In genomic region chr2:14831308-14831707, GRCm38 (mm10) we compare ENCODE assay signal across 31 mouse cellular contexts.
DNase-seq lines count a peak whose midpoint lies in the region; ATAC-seq and TF ChIP-seq lines count a peak whose summit lies in the region.
"Had no signal": no experiment of that assay in that cellular context is flagged by ENCODE, and none has a peak within 500 bp of the region (broad histone marks: within the 10 kb centered on the region; RNA-seq: fewer than 3 reads in every experiment).

No protein-coding gene starts in this region.

- H3K27ac ChIP-seq in forebrain, embryonic 16.5 days (ENCODE audit: low read length) = no peak overlapping the region
- H3K27ac ChIP-seq in forebrain, embryonic 11.5 days (ENCODE audit: low read depth, low read length) = no peak overlapping the region
- H3K27ac ChIP-seq in heart, embryonic 15.5 days = peak overlapping the region; percentile 28; the same call in 1 of the 2 replicates
- peak overlapping the region; percentile 46; the same call in 1 of the 2 replicates for H3K27ac ChIP-seq in layer of hippocampus, adult 2 months
- H3K27ac ChIP-seq: embryonic facial prominence, embryonic 13.5 days; forebrain, embryonic 10.5 days; gastrocnemius, adult 2 months; hindbrain, embryonic 14.5 days; limb, embryonic 13.5 days; lung, embryonic 15.5 days; midbrain, embryonic 10.5 days; midbrain, embryonic 15.5 days; neural tube, embryonic 15.5 days had no signal

- no peak for TF ChIP-seq CTCF in layer of hippocampus, adult 2 months (conservative IDR thresholded peaks at IDR 0.05)

- 72% methylated on average over 2 of the region's 2 CpGs for WGBS in forebrain, embryonic 16.5 days
- WGBS in forebrain, embryonic 11.5 days = 79% methylated on average over 2 of the region's 2 CpGs
- 53% methylated on average over 2 of the region's 2 CpGs for WGBS in heart, embryonic 15.5 days

- no peak for DNase-seq in forebrain, embryonic 11.5 days (ENCODE audit: low spot score)
- DNase-seq in heart, adult 11 months = no peak
- DNase-seq in layer of hippocampus, adult 2 months (ENCODE audit: low spot score in 2 of 2) = no peak
- DNase-seq in layer of hippocampus, postnatal 10 days (ENCODE audit: low spot score in 2 of 2) = no peak
- DNase-seq in right cerebral cortex, postnatal 4 days = no peak
- DNase-seq: adrenal gland, adult 8-10 months; cerebellum, adult 11 months; cerebellum, adult 9-10 months; gastrocnemius, adult 2 months; gastrocnemius, postnatal 36 days; kidney, adult 9 months; kidney, postnatal 10 days; retina, postnatal 1 day; right cerebral cortex, postnatal 25 days; spleen, adult 18-20 months; thymus, adult 18-20 months; thymus, postnatal 25 days had no signal

- no peaks in the 10 kb centered on the region for H3K36me3 ChIP-seq in forebrain, embryonic 16.5 days (ENCODE audit: control insufficient read depth, insufficient read depth)
- H3K36me3 ChIP-seq in forebrain, embryonic 11.5 days (ENCODE audit: control insufficient read depth, insufficient read depth, low read length) = no peaks in the 10 kb centered on the region
- H3K36me3 ChIP-seq in heart, embryonic 15.5 days = no peaks in the 10 kb centered on the region
- H3K36me3 ChIP-seq: embryonic facial prominence, embryonic 13.5 days; forebrain, embryonic 10.5 days; G1E; limb, embryonic 13.5 days; lung, embryonic 15.5 days; midbrain, embryonic 10.5 days; midbrain, embryonic 15.5 days; neural tube, embryonic 15.5 days had no signal

- H3K4me1 ChIP-seq in forebrain, embryonic 16.5 days (replicated peaks; ENCODE audit: control insufficient read depth, insufficient read depth, low read length) = peaks cover 2% of the 10 kb centered on the region; the same call in 1 of the 2 replicates
- no peaks in the 10 kb centered on the region for H3K4me1 ChIP-seq in forebrain, embryonic 11.5 days (replicated peaks; ENCODE audit: control insufficient read depth, insufficient read depth, low read length)
- peaks cover 28% of the 10 kb centered on the region for H3K4me1 ChIP-seq in heart, embryonic 15.5 days (replicated peaks)
- H3K4me1 ChIP-seq: forebrain, embryonic 10.5 days; lung, embryonic 15.5 days; midbrain, embryonic 10.5 days; midbrain, embryonic 15.5 days; neural tube, embryonic 15.5 days had no signal

- H3K27me3 ChIP-seq in forebrain, embryonic 16.5 days (replicated peaks; ENCODE audit: control insufficient read depth, insufficient read depth, low read length) = no peaks in the 10 kb centered on the region
- no peaks in the 10 kb centered on the region for H3K27me3 ChIP-seq in forebrain, embryonic 11.5 days (ENCODE audit: control insufficient read depth, insufficient read depth, low read length)
- H3K27me3 ChIP-seq in heart, embryonic 15.5 days = no peaks in the 10 kb centered on the region
- H3K27me3 ChIP-seq: embryonic facial prominence, embryonic 13.5 days; limb, embryonic 13.5 days; lung, embryonic 15.5 days; midbrain, embryonic 15.5 days; neural tube, embryonic 15.5 days had no signal

- H3K9ac ChIP-seq in forebrain, embryonic 16.5 days (replicated peaks; ENCODE audit: low read depth, low read length) = no peak overlapping the region
- H3K9ac ChIP-seq in forebrain, embryonic 11.5 days (ENCODE audit: low read length) = no peak overlapping the region
- H3K9ac ChIP-seq in heart, embryonic 15.5 days = no peak overlapping the region
- H3K9ac ChIP-seq: embryonic facial prominence, embryonic 13.5 days; hindbrain, embryonic 14.5 days; limb, embryonic 13.5 days; lung, embryonic 15.5 days; midbrain, embryonic 15.5 days; neural tube, embryonic 15.5 days had no signal

- no peak overlapping the region for H3K4me2 ChIP-seq in forebrain, embryonic 16.5 days (ENCODE audit: low read length)
- no peak overlapping the region for H3K4me2 ChIP-seq in forebrain, embryonic 11.5 days (ENCODE audit: low read depth, low read length, severe bottlenecking)
- H3K4me2 ChIP-seq in heart, embryonic 15.5 days = no peak overlapping the region
- H3K4me2 ChIP-seq: embryonic facial prominence, embryonic 13.5 days; heart, embryonic 11.5 days; hindbrain, embryonic 14.5 days; limb, embryonic 13.5 days; liver, embryonic 11.5 days; lung, embryonic 15.5 days; midbrain, embryonic 15.5 days; neural tube, embryonic 15.5 days had no signal

- 0 out of 2 replicates have a peak, but pooled peaks have one; percentile 45 for ATAC-seq in forebrain, embryonic 16.5 days
- ATAC-seq in forebrain, embryonic 11.5 days (replicated peaks; ENCODE audit: low FRiP score) = no peak
- ATAC-seq in heart, embryonic 15.5 days (replicated peaks; ENCODE audit: insufficient number of reproducible peaks, insufficient read depth, low FRiP score, low read depth) = no peak
- ATAC-seq: intestine, postnatal 0 days; midbrain, embryonic 15.5 days had no signal

- H3K4me3 ChIP-seq in forebrain, embryonic 16.5 days (replicated peaks; ENCODE audit: low read length) = no peak overlapping the region
- H3K4me3 ChIP-seq in forebrain, embryonic 11.5 days (ENCODE audit: low read depth, low read length) = no peak overlapping the region
- no peak overlapping the region for H3K4me3 ChIP-seq in heart, embryonic 15.5 days
- H3K4me3 ChIP-seq in layer of hippocampus, adult 2 months = no peak overlapping the region
- H3K4me3 ChIP-seq: embryonic facial prominence, embryonic 13.5 days; forebrain, embryonic 10.5 days; gastrocnemius, adult 2 months; limb, embryonic 13.5 days; lung, embryonic 15.5 days; midbrain, embryonic 10.5 days; midbrain, embryonic 15.5 days; neural tube, embryonic 15.5 days had no signal

- H3K9me3 ChIP-seq in forebrain, embryonic 16.5 days (ENCODE audit: control insufficient read depth, low read length) = no peaks in the 10 kb centered on the region
- H3K9me3 ChIP-seq in forebrain, embryonic 11.5 days (ENCODE audit: control insufficient read depth, low read length) = no peaks in the 10 kb centered on the region
- H3K9me3 ChIP-seq in heart, embryonic 15.5 days (replicated peaks) = no peaks in the 10 kb centered on the region
- H3K9me3 ChIP-seq: embryonic facial prominence, embryonic 13.5 days; forebrain, embryonic 10.5 days; G1E; limb, embryonic 13.5 days; lung, embryonic 15.5 days; midbrain, embryonic 10.5 days; midbrain, embryonic 15.5 days; neural tube, embryonic 15.5 days had no signal

Comparison
In these comparisons a context has a peak if more than half of its experiments do, and no peak if none do; other contexts are left out.
1. H3K27ac ChIP-seq: peak in heart, embryonic 15.5 days (single experiment) and layer of hippocampus, adult 2 months (single experiment); none in forebrain, embryonic 16.5 days (single experiment) and forebrain, embryonic 11.5 days (single experiment).